Mouse (Mus musculus) midbrain, embryonic 15.5 days (tissue): Measurements from ENCODE around the gene Psmd8. TPM values are rescaled to one million over a fixed set of nuclear protein-coding genes. Genes with fewer than 3 reads are reported as not detected.
"Not testable (repeated sequence)": the region's sequence is repeated elsewhere in the genome, so short reads cannot be mapped to it uniquely, and the experiment has no call there.

Experiments
- ATAC-seq: fragments of 200-750 bp; cut with Nextera tagmentation; replicated peaks from 2 replicates; pipeline ENCODE4 v1.8.0; 2017; ENCODE audit warnings: moderate TSS enrichment
- H3K27ac ChIP-seq: fragments of 300-500 bp; sonication (generic); 2 replicates; pipeline ENCODE4 v1.5.1; 2015; ENCODE audit warnings: mild to moderate bottlenecking, inconsistent platforms
- H3K27me3 ChIP-seq: fragments of 300-500 bp; sonication (generic); replicated peaks from 2 replicates; pipeline ENCODE4 v1.6.1; 2015; ENCODE audit warnings: inconsistent platforms
- H3K36me3 ChIP-seq: fragments of 300-500 bp; sonication (generic); replicated peaks from 2 replicates; pipeline ENCODE4 v1.6.1; 2015; ENCODE audit warnings: inconsistent platforms
- H3K4me1 ChIP-seq: fragments of 300-500 bp; sonication (generic); 2 replicates; pipeline ENCODE4 v1.6.1; 2015; ENCODE audit warnings: inconsistent platforms
- H3K4me2 ChIP-seq: fragments of 300-500 bp; sonication (generic); 2 replicates; pipeline ENCODE4 v1.6.1; 2015; ENCODE audit warnings: inconsistent platforms, mild to moderate bottlenecking, moderate library complexity
- H3K4me3 ChIP-seq: fragments of 300-500 bp; sonication (generic); 2 replicates; pipeline ENCODE4 v1.5.1; 2015; ENCODE audit warnings: mild to moderate bottlenecking, inconsistent platforms
- H3K9ac ChIP-seq: fragments of 300-500 bp; sonication (generic); 2 replicates; pipeline ENCODE4 v1.6.1; 2015; ENCODE audit warnings: mild to moderate bottlenecking, inconsistent platforms
- H3K9me3 ChIP-seq: fragments of 300-500 bp; sonication (generic); 2 replicates; pipeline ENCODE4 v1.6.1; 2016; ENCODE audit warnings: inconsistent platforms
- WGBS: fragments of 180-500 bp; shearing (Covaris S2); methylation state at CpG from one replicate; pipeline ENCODE4 v1.1.7; 2015; ENCODE audit warnings: mixed read lengths; 5-methylcytosine and 5-hydroxymethylcytosine counted together
- polyA plus RNA-seq: library from polyadenylated mRNA; unstranded; fragments of >200 nt; fragmentation: Nextera tagmentation; extraction: Ambion mirVana; gene quantifications from 2 replicates; pipeline ENCODE4 v1.2.1, GENCODE M21; 2015

The Psmd8 gene
- polyA plus RNA-seq, 1 experiment from 2014 or later, result 282 TPM

- H3K4me2 ChIP-seq, result no peak overlapping the region
Measured at GRCm38 (mm10) chr7:29202577-29202976, 22.1 kb upstream of the Psmd8 start.

GRCm38 (mm10) chr7:29194230-29194629, 13.7 kb upstream of the Psmd8 start:
- ATAC-seq, H3K4me2 ChIP-seq, H3K36me3 ChIP-seq, H3K27me3 ChIP-seq, H3K9ac ChIP-seq, H3K9me3 ChIP-seq, H3K27ac ChIP-seq, H3K4me3 ChIP-seq, H3K4me1 ChIP-seq: not testable (repeated sequence)
- 88% methylated on average over 1 of the region's 1 CpGs for WGBS

More at GRCm38 (mm10) chr7:29202577-29202976, 22.1 kb upstream of the Psmd8 start:
- Histone ChIP-seq H3K4me3 (no peak overlapping the region), H3K9ac (no peak overlapping the region), H3K4me1 (no peaks in the 10 kb centered on the region), H3K9me3 (no peaks in the 10 kb centered on the region), H3K36me3 (no peaks in the 10 kb centered on the region), H3K27me3 (no peaks in the 10 kb centered on the region), H3K27ac (no peak overlapping the region)
- 83% methylated on average over 6 of the region's 6 CpGs for whole genome bisulfite sequencing
- no peak for ATAC-seq

GRCm38 (mm10) chr7:29181323-29181722, 822 bp upstream of the Psmd8 start:
- Histone ChIP-seq H3K4me3 (0 out of 2 replicates have a peak overlapping the region, but pooled peaks have one; percentile 78), H3K4me1 (peaks cover 21% of the 10 kb centered on the region), H3K4me2 (peak overlapping the region; percentile 71; the same call in 1 of the 2 replicates), H3K27ac (peak overlapping the region; percentile 79)
- not testable (repeated sequence) for H3K36me3 ChIP-seq, ATAC-seq, H3K9ac ChIP-seq, H3K27me3 ChIP-seq, H3K9me3 ChIP-seq
- WGBS, result 86% methylated on average over 4 of the region's 4 CpGs

GRCm38 (mm10) chr7:29180854-29181236, 344 bp upstream of the Psmd8 start:
- H3K9ac ChIP-seq, result peak overlapping the region; percentile 8; the same call in 1 of the 2 replicates
- peaks cover 6% of the 10 kb centered on the region; the same call in 1 of the 2 replicates for H3K36me3 ChIP-seq
- H3K4me3 ChIP-seq, result peak overlapping the region; percentile 78
- H3K4me1 ChIP-seq, result peaks cover 21% of the 10 kb centered on the region
- ATAC-seq, result peak; percentile 56
- H3K9me3 ChIP-seq, result no peaks in the 10 kb centered on the region
- H3K4me2 ChIP-seq, result peak overlapping the region; percentile 71
- 0 out of 2 replicates have a peak, but pooled peaks cover under 1% of the 10 kb centered on the region for H3K27me3 ChIP-seq
- WGBS, result 41% methylated on average over 5 of the region's 5 CpGs
- H3K27ac ChIP-seq, result peak overlapping the region; percentile 79

- H3K9me3 ChIP-seq, result no peaks in the 10 kb centered on the region
- peak overlapping the region; percentile 88; the same call in 1 of the 2 replicates for H3K9ac ChIP-seq
- peaks cover 10% of the 10 kb centered on the region; the same call in 1 of the 2 replicates for H3K27me3 ChIP-seq
- H3K4me2 ChIP-seq, result peak overlapping the region; percentile 71
- H3K4me1 ChIP-seq, result peaks cover 21% of the 10 kb centered on the region
- 58% methylated on average over 7 of the region's 7 CpGs for WGBS
- no peak for ATAC-seq
- no peak overlapping the region for H3K27ac ChIP-seq
- peak overlapping the region; percentile 78 for H3K4me3 ChIP-seq
- peaks cover 19% of the 10 kb centered on the region for H3K36me3 ChIP-seq
Measured at GRCm38 (mm10) chr7:29179323-29179722, 1.2 kb downstream of the Psmd8 start.

- peaks cover 22% of the 10 kb centered on the region for H3K27me3 ChIP-seq
Measured at GRCm38 (mm10) chr7:29178106-29178505, 2.4 kb downstream of the Psmd8 start.

GRCm38 (mm10) chr7:29172390-29173016, 8.0 kb downstream of the Psmd8 start:
- peaks cover 25% of the 10 kb centered on the region for H3K36me3 ChIP-seq
- 35% methylated on average over 32 of the region's 32 CpGs for WGBS
- no peaks in the 10 kb centered on the region for H3K9me3 ChIP-seq
- peaks cover 37% of the 10 kb centered on the region for H3K4me1 ChIP-seq
- H3K4me3 ChIP-seq, result no peak overlapping the region
- H3K27ac ChIP-seq, result no peak overlapping the region
- no peak overlapping the region for H3K4me2 ChIP-seq
- ATAC-seq, result no peak
- H3K27me3 ChIP-seq, result peaks cover 49% of the 10 kb centered on the region
- no peak overlapping the region for H3K9ac ChIP-seq

More at GRCm38 (mm10) chr7:29178106-29178505, 2.4 kb downstream of the Psmd8 start:
- ATAC-seq, result no peak
- no peak overlapping the region for H3K4me3 ChIP-seq
- no peaks in the 10 kb centered on the region for H3K9me3 ChIP-seq
- 85% methylated on average over 4 of the region's 4 CpGs for whole genome bisulfite sequencing
- H3K4me1 ChIP-seq, result peaks cover 21% of the 10 kb centered on the region
- H3K27ac ChIP-seq, result no peak overlapping the region
- H3K9ac ChIP-seq, result no peak overlapping the region
- peaks cover 25% of the 10 kb centered on the region for H3K36me3 ChIP-seq
- no peak overlapping the region for H3K4me2 ChIP-seq

- H3K9ac ChIP-seq, result no peak overlapping the region
- H3K9me3 ChIP-seq, result no peaks in the 10 kb centered on the region
- peak overlapping the region; percentile 66 for H3K4me2 ChIP-seq
- H3K27ac ChIP-seq, result no peak overlapping the region
- H3K4me3 ChIP-seq, result peak overlapping the region; percentile 60; the same call in 1 of the 2 replicates
- H3K36me3 ChIP-seq, result peaks cover 25% of the 10 kb centered on the region
- peaks cover 39% of the 10 kb centered on the region for H3K4me1 ChIP-seq
- 5% methylated on average over 34 of the region's 34 CpGs for WGBS
- peaks cover 49% of the 10 kb centered on the region for H3K27me3 ChIP-seq
- ATAC-seq, result no peak
Measured at GRCm38 (mm10) chr7:29171562-29172097, 8.9 kb downstream of the Psmd8 start.

GRCm38 (mm10) chr7:29170755-29171561, 9.5 kb downstream of the Psmd8 start:
- no peak overlapping the region for H3K9ac ChIP-seq
- no peak overlapping the region for H3K27ac ChIP-seq
- peaks cover 49% of the 10 kb centered on the region for H3K27me3 ChIP-seq
- H3K4me1 ChIP-seq, result peaks cover 39% of the 10 kb centered on the region
- ATAC-seq, result no peak
- H3K4me2 ChIP-seq, result peak overlapping the region; percentile 66
- H3K4me3 ChIP-seq, result peak overlapping the region; percentile 60
- WGBS, result 1% methylated on average over 43 of the region's 43 CpGs
- H3K36me3 ChIP-seq, result peaks cover 20% of the 10 kb centered on the region
- H3K9me3 ChIP-seq, result no peaks in the 10 kb centered on the region

GRCm38 (mm10) chr7:29170066-29170754, 10.3 kb downstream of the Psmd8 start, which contains the start of the genes Ggn and Spred3:
Ggn (plus strand) TSS chr7:29170210.
Spred3 (minus strand) TSS chr7:29170411.
- H3K4me3 ChIP-seq, result peak within 1 kb of the TSS; percentile 60
- peak within 1 kb of the TSS; percentile 89 for H3K27ac ChIP-seq
- peaks cover 39% of the 10 kb centered on the region for H3K4me1 ChIP-seq
- WGBS, result 2% methylated on average over 30 of the region's 30 CpGs
- peaks cover 13% of the 10 kb centered on the region for H3K36me3 ChIP-seq
- peaks cover 46% of the 10 kb centered on the region for H3K27me3 ChIP-seq
- peak; percentile 63 for ATAC-seq
- no peaks in the 10 kb centered on the region for H3K9me3 ChIP-seq
- peak within 1 kb of the TSS; percentile 59 for H3K9ac ChIP-seq
- peak within 1 kb of the TSS; percentile 66 for H3K4me2 ChIP-seq

GRCm38 (mm10) chr7:29169231-29170065, 11.1 kb downstream of the Psmd8 start:
- H3K9me3 ChIP-seq, result no peaks in the 10 kb centered on the region
- H3K4me1 ChIP-seq, result peaks cover 39% of the 10 kb centered on the region
- peak overlapping the region; percentile 66 for H3K4me2 ChIP-seq
- H3K27me3 ChIP-seq, result peaks cover 40% of the 10 kb centered on the region
- peaks cover 6% of the 10 kb centered on the region; the same call in 1 of the 2 replicates for H3K36me3 ChIP-seq
- peak overlapping the region; percentile 59 for H3K9ac ChIP-seq
- under 1% methylated on average over 35 of the region's 39 CpGs for WGBS
- peak; percentile 83 for ATAC-seq
- H3K27ac ChIP-seq, result peak overlapping the region; percentile 89
- H3K4me3 ChIP-seq, result peak overlapping the region; percentile 60
